Mouse (Mus musculus): Measurements from ENCODE around the gene Olfr523. TPM values are rescaled to one million over a fixed set of nuclear protein-coding genes. Genes with fewer than 3 reads are reported as not detected.
"Not testable (repeated sequence)": the region's sequence is repeated elsewhere in the genome, so short reads cannot be mapped to it uniquely, and the experiment has no call there.

Gene Olfr523
- 0.06 TPM in 1 of 2 replicates, not detected in the other for polyA plus RNA-seq (2012; rRNA removed)

DNA sequence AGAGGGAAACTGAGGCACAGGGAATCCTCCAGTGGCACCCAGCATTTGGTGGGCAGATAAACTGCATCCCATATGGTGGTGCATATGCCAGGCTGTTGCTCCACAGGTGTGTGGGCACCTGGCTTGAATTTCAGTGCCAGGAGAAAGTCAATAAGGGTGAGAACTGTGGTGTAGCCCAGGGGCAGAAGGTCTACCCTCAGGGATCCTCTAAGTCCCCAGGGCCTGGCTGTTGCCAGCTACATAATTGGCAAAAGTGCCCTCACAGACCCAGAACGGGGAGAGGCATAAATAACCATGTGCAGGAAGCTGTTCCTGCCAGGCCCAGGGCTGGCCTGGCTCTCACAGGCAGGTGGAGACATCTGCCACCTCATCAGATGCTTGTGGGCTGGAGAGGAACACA, at the start of gene Olfr523:
Gene Olfr523, plus strand, starts transcription at position 282 of the 400 bp plus-strand sequence.
- Histone ChIP-seq H3K27ac (ENCODE audit: insufficient read depth, low read length) (no peak within 1 kb of the TSS), H3K4me3 (ENCODE audit: insufficient read depth, low read length) (no peak within 1 kb of the TSS), H3K4me1 (ENCODE audit: control insufficient read depth, insufficient read depth, low read length) (0 out of 2 replicates have a peak, but pooled peaks cover 1% of the 10 kb centered on the region)
- no peak for TF ChIP-seq CTCF (IDR thresholded peaks at IDR 0.05; ENCODE audit: extremely low read depth, insufficient read depth, low read length)
- TF ChIP-seq POLR2A (IDR thresholded peaks at IDR 0.05; ENCODE audit: extremely low read depth, insufficient read depth, low read length), result no peak

DNA sequence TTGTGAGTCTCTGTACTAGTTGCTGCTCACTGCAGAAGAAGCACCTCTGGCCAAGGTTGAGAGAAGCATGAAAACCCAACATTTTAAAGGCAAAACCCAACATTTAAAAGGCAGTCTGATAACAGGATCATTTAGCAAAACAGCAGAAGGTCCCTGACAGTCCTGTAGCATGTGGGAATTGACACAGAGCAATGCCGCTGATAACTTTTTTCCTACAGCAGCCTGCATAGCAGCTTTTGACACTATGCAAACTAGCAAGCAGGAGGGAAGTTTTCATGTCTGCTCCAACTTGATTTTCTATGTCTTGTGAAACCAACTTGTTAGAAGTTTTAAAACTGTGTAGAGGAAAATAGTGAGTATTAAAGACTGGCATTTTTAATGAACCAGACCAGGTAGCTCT, 48.6 kb upstream of the Olfr523 start:
- no peak overlapping the region for H3K4me3 ChIP-seq (ENCODE audit: insufficient read depth, low read length)
- H3K4me1 ChIP-seq (ENCODE audit: control insufficient read depth, insufficient read depth, low read length), result peaks cover 1% of the 10 kb centered on the region; the same call in 1 of the 2 replicates
- H3K27ac ChIP-seq (ENCODE audit: insufficient read depth, low read length), result no peak overlapping the region
- no peak for TF ChIP-seq CTCF (IDR thresholded peaks at IDR 0.05; ENCODE audit: extremely low read depth, insufficient read depth, low read length)

DNA sequence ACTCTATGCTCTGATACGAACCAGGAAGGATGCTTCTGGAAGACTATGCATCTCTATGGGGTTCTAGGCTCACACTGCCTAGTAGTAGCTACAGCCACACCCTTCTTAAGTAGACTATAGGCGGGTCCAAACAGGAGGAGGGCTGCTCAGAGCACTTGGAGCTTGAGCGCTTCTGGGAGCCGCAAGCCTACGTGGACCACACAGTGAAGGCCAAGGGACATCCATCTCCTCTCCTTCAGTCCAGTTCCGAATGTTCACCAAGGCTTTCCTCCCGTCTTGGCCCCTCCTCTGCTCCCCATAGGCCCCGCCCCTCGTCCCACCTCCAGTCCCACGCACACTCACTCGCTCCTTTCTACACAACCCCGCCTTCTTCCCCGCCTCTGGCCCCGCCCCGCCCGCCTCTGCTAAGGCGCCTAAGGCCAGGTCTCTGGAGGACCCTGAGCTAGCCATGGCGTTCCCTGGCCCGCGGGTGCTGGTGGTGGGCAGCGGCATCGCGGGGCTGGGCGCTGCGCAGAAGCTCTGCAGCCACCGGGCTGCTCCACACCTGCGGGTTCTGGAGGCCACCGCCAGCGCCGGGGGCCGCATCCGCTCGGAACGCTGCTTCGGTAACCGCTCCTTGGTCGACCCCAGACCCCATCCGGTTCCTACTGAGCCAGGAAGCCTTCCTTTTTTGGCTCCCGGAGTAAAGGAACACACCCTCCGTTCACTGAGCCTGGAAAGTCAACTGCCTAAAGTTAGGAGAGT, 47.6 kb upstream of the Olfr523 start:
- Histone ChIP-seq H3K4me3 (ENCODE audit: insufficient read depth, low read length) (peak overlapping the region; percentile 65), H3K27ac (ENCODE audit: insufficient read depth, low read length) (no peak overlapping the region), H3K4me1 (ENCODE audit: control insufficient read depth, insufficient read depth, low read length) (peaks cover 1% of the 10 kb centered on the region; the same call in 1 of the 2 replicates)
- TF ChIP-seq POLR2A (IDR thresholded peaks at IDR 0.05; ENCODE audit: extremely low read depth, insufficient read depth, low read length), result peak; percentile 93
- no peak for TF ChIP-seq CTCF (IDR thresholded peaks at IDR 0.05; ENCODE audit: extremely low read depth, insufficient read depth, low read length)

- Histone ChIP-seq H3K4me1 (ENCODE audit: control insufficient read depth, insufficient read depth, low read length) (peaks cover 1% of the 10 kb centered on the region; the same call in 1 of the 2 replicates), H3K4me3 (ENCODE audit: insufficient read depth, low read length) (peak overlapping the region; percentile 65), H3K27ac (ENCODE audit: insufficient read depth, low read length) (no peak overlapping the region)
- TF ChIP-seq POLR2A (IDR thresholded peaks at IDR 0.05; ENCODE audit: extremely low read depth, insufficient read depth, low read length), result no peak
- TF ChIP-seq CTCF (IDR thresholded peaks at IDR 0.05; ENCODE audit: extremely low read depth, insufficient read depth, low read length), result no peak
These were observed 47.0 kb upstream of the Olfr523 start for GRCm38 (mm10) chr7:140126022-140126350.

DNA sequence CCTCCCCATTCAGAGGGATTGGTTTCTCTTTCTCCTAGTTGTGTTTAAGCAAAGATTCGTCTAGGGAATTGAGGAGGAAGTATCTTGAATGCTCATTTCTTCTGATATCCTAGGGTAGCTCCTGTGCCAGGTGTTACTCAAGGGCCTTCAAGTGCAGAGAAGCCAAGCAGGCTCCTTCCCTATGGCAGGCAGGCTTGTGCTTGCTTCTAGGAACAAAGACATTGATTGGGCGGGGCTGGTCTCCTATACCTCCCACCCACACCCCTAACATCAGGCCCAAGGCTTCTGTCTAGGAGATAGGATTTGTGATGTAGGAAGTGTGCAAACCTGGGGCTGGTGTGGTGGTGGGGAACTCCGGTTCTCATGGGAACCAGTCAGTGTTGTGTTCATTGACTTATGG, 46.1 kb upstream of the Olfr523 start:
- Histone ChIP-seq H3K4me1 (ENCODE audit: control insufficient read depth, insufficient read depth, low read length) (peaks cover 1% of the 10 kb centered on the region; the same call in 1 of the 2 replicates), H3K27ac (ENCODE audit: insufficient read depth, low read length) (no peak overlapping the region), H3K4me3 (ENCODE audit: insufficient read depth, low read length) (no peak overlapping the region)
- TF ChIP-seq CTCF (IDR thresholded peaks at IDR 0.05; ENCODE audit: extremely low read depth, insufficient read depth, low read length), result no peak
- no peak for TF ChIP-seq POLR2A (IDR thresholded peaks at IDR 0.05; ENCODE audit: extremely low read depth, insufficient read depth, low read length)

DNA sequence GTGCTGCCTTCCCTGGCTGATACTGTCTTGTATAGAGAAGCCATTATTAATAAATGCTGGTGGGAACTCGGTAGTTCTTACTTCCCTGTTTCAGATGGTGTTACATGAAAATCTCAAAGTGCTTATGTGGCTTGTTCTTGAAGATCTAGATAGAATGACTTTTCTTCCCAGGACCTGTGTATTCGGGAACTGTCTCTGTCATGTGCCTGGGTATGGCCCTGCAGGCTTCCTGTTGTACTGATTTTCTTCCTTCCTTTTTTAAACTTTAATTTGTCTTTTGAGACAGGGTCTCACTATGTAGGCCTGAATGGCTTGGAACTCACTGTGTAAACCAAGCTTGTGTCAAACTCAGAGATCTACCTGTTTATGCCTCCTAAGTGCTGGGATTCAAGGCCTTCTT, 45.1 kb upstream of the Olfr523 start:
- no peak for TF ChIP-seq CTCF (IDR thresholded peaks at IDR 0.05; ENCODE audit: extremely low read depth, insufficient read depth, low read length)
- no peak for TF ChIP-seq POLR2A (IDR thresholded peaks at IDR 0.05; ENCODE audit: extremely low read depth, insufficient read depth, low read length)
- Histone ChIP-seq H3K4me1 (ENCODE audit: control insufficient read depth, insufficient read depth, low read length) (peaks cover 1% of the 10 kb centered on the region; the same call in 1 of the 2 replicates), H3K4me3 (ENCODE audit: insufficient read depth, low read length) (no peak overlapping the region), H3K27ac (ENCODE audit: insufficient read depth, low read length) (no peak overlapping the region)

- not testable (repeated sequence) for H3K4me1 ChIP-seq (ENCODE audit: control insufficient read depth, insufficient read depth, low read length); H3K4me3 ChIP-seq (ENCODE audit: insufficient read depth, low read length); H3K27ac ChIP-seq (ENCODE audit: insufficient read depth, low read length)
These were observed 40.8 kb upstream of the Olfr523 start for GRCm38 (mm10) chr7:140132184-140132583.

DNA sequence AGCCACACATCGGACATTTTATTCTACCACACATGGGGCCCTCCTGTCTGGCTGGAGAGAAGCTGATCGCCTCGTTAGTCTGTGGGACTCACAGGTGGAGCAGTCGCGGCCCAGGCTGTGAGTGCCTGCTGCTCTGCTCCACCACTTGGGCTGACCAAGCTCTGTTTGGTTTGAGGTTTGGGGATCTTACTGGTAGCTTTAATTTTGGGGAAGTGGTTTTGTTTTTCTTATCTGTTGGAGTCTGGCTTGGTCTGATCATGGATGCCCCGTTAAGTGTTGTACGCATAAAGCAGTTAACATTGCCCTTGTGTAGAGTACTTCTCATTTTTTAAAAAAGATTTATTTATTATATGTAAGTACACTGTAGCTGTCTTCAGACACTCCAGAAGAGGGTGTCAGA, 39.0 kb upstream of the Olfr523 start:
- not testable (repeated sequence) for H3K27ac ChIP-seq (ENCODE audit: insufficient read depth, low read length); H3K4me1 ChIP-seq (ENCODE audit: control insufficient read depth, insufficient read depth, low read length)

DNA sequence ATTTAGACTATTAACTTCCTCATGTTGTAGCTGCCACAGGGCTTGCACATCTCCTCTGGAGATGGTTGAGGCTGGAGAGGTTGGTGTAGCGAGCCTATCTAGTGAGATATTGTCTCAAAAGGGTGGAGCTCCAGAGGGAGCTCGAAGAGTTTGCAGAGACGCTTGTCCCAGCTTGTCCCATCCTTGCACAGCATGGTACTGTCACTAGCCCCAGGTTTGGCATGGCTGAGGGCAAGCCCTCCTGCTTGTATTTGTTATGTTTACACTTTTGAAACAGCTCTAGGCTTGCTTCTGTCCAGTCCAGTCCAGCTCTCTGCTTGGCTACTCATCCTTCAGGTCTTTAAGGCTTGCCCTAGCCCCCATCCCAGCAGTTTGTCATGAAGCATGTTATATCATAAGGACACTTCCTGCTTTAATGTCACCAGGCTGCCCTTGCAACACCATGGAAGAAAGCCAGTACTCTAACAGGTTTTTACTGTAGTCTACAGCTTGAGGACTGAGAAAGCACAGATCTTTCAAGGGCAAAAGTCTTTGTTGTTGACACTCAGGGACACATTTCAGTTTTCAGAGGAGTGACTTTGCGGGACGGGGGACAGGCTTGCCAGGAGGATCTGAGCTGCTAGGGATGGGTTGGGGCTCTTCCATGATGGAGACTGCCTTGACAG, 37.8 kb upstream of the Olfr523 start:
- TF ChIP-seq CTCF (IDR thresholded peaks at IDR 0.05; ENCODE audit: extremely low read depth, insufficient read depth, low read length), result no peak
- no peak for TF ChIP-seq POLR2A (IDR thresholded peaks at IDR 0.05; ENCODE audit: extremely low read depth, insufficient read depth, low read length)
- H3K27ac ChIP-seq (ENCODE audit: insufficient read depth, low read length), result no peak overlapping the region

More for the DNA sequence above, 39.0 kb upstream of the Olfr523 start:
- H3K4me3 ChIP-seq (ENCODE audit: insufficient read depth, low read length), result not testable (repeated sequence)

More for the DNA sequence above, 37.8 kb upstream of the Olfr523 start:
- H3K4me3 ChIP-seq (ENCODE audit: insufficient read depth, low read length), result no peak overlapping the region
- H3K4me1 ChIP-seq (ENCODE audit: control insufficient read depth, insufficient read depth, low read length), result peaks cover 2% of the 10 kb centered on the region; the same call in 1 of the 2 replicates
